Mouse (Mus musculus): ENCODE data around the gene Emc3. TPM values are rescaled to one million over a fixed set of nuclear protein-coding genes. Genes with fewer than 3 reads are reported as not detected.

Emc3 gene
- polyA plus RNA-seq (2012; rRNA removed): 91.7 and 96.7 TPM in 2 replicates

- Histone ChIP-seq H3K4me1 (ENCODE audit: control insufficient read depth, insufficient read depth, low read length) (peaks cover 3% of the 10 kb centered on the region), H3K4me3 (replicated peaks; ENCODE audit: insufficient read depth, low read depth, low read length) (peak within 1 kb of the TSS; percentile 99), H3K27ac (ENCODE audit: insufficient read depth, low read length) (peak within 1 kb of the TSS; percentile 45), H3K27me3 (ENCODE audit: control insufficient read depth, insufficient read depth, low read length) (no peaks in the 10 kb centered on the region)
- DNase-seq: peak; percentile 90 to 95
- WGBS: under 1% methylated on average over 47 of the region's 47 CpGs
- no peak for TF ChIP-seq CTCF (IDR thresholded peaks at IDR 0.05; ENCODE audit: borderline replicate concordance, insufficient read depth, low read depth, low read length)
- peak; percentile 73; the same call in 1 of the 2 replicates for TF ChIP-seq POLR2A (IDR thresholded peaks at IDR 0.05; ENCODE audit: borderline replicate concordance, insufficient read depth, low read length)
Measured at GRCm38 (mm10) chr6:113530932-113531839, at the start of gene Emc3, which contains the start of gene Fancd2. Gene Emc3 (minus strand): TSS chr6:113531652. Gene Fancd2 (plus strand): TSS chr6:113531682.

DNA sequence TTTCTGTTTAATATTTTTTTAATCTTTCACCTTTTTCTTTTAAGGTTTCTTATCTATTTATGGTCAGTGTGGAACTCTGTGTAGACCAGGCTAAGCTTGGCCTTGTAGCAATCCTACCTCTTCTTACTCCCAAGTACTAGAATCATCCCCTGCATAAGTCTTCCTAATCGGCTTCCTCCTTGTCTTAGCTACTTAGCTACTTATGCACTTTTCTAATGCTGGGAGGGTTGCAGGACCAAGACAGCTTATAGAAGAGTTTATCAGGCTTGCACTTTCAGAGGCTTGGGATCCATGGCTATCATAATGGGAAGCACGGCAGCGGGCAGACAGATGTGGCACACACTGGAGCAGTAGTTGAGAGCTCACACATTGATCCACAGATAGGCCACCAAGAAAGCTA lies 47.9 kb upstream of the Emc3 start:
- 94% methylated on average over 3 of the region's 3 CpGs for WGBS
- TF ChIP-seq POLR2A (IDR thresholded peaks at IDR 0.05; ENCODE audit: borderline replicate concordance, insufficient read depth, low read length): no peak
- no peak for TF ChIP-seq CTCF (IDR thresholded peaks at IDR 0.05; ENCODE audit: borderline replicate concordance, insufficient read depth, low read depth, low read length)
- DNase-seq: no peak
- H3K27ac ChIP-seq (ENCODE audit: insufficient read depth, low read length): no peak overlapping the region
- no peaks in the 10 kb centered on the region for H3K27me3 ChIP-seq (ENCODE audit: control insufficient read depth, insufficient read depth, low read length)
- no peaks in the 10 kb centered on the region for H3K4me1 ChIP-seq (ENCODE audit: control insufficient read depth, insufficient read depth, low read length)
- no peak overlapping the region for H3K4me3 ChIP-seq (replicated peaks; ENCODE audit: insufficient read depth, low read depth, low read length)

DNA sequence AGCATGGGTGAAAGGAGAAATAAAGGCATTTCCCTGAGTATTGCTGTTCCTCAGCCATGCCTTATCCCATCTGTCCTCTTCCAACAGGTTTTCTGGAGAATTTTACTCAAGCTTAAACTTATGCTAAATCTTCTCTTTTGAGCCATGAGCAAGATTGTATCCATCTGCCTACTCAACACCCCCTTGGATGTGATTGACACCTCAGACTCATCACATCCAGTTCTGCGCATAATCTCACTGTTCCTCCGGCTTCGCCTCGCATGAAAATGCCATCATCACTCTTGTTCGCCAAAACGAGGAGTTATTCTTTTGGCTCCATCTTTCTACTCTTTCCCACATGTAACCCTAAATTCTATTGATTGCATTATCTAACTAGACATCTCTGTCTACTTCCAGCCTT lies 44.6 kb upstream of the Emc3 start:
- no peak overlapping the region for H3K27ac ChIP-seq (ENCODE audit: insufficient read depth, low read length)

DNA sequence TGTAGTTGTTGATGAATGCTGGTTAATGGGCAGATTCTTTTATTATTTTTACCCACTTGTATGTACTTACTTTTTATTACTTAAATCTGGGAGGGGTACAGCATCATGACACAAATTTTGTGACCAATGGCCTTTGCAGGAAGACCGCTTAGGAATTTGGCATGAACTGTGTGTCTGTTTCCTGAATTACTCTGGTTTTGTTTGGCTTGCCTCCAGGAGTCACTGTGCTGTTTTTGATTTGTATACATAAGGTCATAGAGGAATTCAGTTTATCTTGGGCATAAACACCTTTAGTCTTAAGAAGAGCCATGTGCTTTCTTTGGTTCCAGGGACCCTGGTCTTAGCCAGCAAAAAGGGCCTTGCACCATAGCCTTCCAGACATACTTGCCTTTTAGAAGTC lies 33.1 kb upstream of the Emc3 start:
- WGBS: 94% methylated on average over 1 of the region's 1 CpGs
- TF ChIP-seq CTCF (IDR thresholded peaks at IDR 0.05; ENCODE audit: borderline replicate concordance, insufficient read depth, low read depth, low read length): no peak
- TF ChIP-seq POLR2A (IDR thresholded peaks at IDR 0.05; ENCODE audit: borderline replicate concordance, insufficient read depth, low read length): no peak
- DNase-seq: no peak

More for the DNA sequence above, 44.6 kb upstream of the Emc3 start:
- Histone ChIP-seq H3K27me3 (ENCODE audit: control insufficient read depth, insufficient read depth, low read length) (no peaks in the 10 kb centered on the region), H3K4me3 (replicated peaks; ENCODE audit: insufficient read depth, low read depth, low read length) (no peak overlapping the region), H3K4me1 (ENCODE audit: control insufficient read depth, insufficient read depth, low read length) (no peaks in the 10 kb centered on the region)
- TF ChIP-seq CTCF (IDR thresholded peaks at IDR 0.05; ENCODE audit: borderline replicate concordance, insufficient read depth, low read depth, low read length) (no peak), POLR2A (IDR thresholded peaks at IDR 0.05; ENCODE audit: borderline replicate concordance, insufficient read depth, low read length) (no peak)
- WGBS: 95% methylated on average over 6 of the region's 6 CpGs
- no peak for DNase-seq

DNA sequence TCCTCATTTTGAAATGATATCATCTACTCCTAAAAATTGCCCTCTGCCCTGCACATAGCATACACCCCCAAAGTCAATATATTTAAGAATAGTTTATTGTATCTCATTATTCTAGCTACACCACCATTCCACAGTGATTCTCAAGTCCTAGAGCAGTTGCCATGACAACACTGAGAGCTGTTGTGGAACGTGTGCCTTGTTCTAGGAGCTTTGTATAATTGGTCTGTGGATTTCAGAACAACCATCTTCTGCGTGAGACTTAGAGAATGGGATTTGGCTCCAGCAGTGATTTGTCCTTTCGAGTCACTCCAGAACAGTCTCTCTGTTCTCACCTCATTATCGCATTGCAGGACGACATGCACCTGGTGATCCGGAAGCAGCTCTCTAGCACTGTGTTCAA lies 28.3 kb upstream of the Emc3 start:
- no peak overlapping the region for H3K27ac ChIP-seq (ENCODE audit: insufficient read depth, low read length)
- H3K4me3 ChIP-seq (replicated peaks; ENCODE audit: insufficient read depth, low read depth, low read length): no peak overlapping the region
- H3K27me3 ChIP-seq (ENCODE audit: control insufficient read depth, insufficient read depth, low read length): no peaks in the 10 kb centered on the region
- DNase-seq: no peak
- no peaks in the 10 kb centered on the region for H3K4me1 ChIP-seq (ENCODE audit: control insufficient read depth, insufficient read depth, low read length)
- WGBS: 70% methylated on average over 6 of the region's 6 CpGs
- TF ChIP-seq CTCF (IDR thresholded peaks at IDR 0.05; ENCODE audit: borderline replicate concordance, insufficient read depth, low read depth, low read length) (no peak), POLR2A (IDR thresholded peaks at IDR 0.05; ENCODE audit: borderline replicate concordance, insufficient read depth, low read length) (no peak)

More for the DNA sequence above, 33.1 kb upstream of the Emc3 start:
- H3K27ac ChIP-seq (ENCODE audit: insufficient read depth, low read length): no peak overlapping the region
- H3K27me3 ChIP-seq (ENCODE audit: control insufficient read depth, insufficient read depth, low read length): no peaks in the 10 kb centered on the region
- H3K4me1 ChIP-seq (ENCODE audit: control insufficient read depth, insufficient read depth, low read length): no peaks in the 10 kb centered on the region
- H3K4me3 ChIP-seq (replicated peaks; ENCODE audit: insufficient read depth, low read depth, low read length): no peak overlapping the region

DNA sequence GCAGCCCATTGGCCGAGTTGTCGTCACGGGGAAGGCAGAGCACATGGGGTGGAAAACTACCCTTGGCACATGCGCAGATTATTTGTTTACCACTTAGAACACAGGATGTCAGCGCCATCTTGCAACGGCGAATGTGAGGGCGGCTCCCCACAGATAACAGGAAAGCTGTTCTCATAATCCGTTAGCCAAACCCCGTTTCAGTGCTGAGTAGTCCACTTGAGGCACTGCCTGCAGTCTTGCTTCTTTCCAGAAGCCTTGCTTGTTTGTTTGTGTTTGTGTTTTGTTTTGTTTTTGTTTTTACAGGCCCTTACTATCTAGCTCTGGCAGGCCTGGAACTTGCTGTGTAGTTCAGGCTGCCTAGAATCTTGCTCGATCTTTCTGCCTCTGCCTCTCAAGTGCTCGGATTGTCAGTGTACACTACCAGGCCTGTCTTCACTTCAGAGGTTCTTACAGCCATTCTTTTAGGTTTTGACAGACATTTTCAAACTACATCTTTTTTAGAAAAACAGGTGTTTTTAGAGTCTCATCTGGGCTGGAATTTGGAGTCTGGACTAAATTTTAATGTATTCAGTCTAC lies 12.5 kb upstream of the Emc3 start:
- H3K27me3 ChIP-seq (ENCODE audit: control insufficient read depth, insufficient read depth, low read length): no peaks in the 10 kb centered on the region
- WGBS: 86% methylated on average over 10 of the region's 12 CpGs
- no peak overlapping the region for H3K27ac ChIP-seq (ENCODE audit: insufficient read depth, low read length)
- no peak for TF ChIP-seq CTCF (IDR thresholded peaks at IDR 0.05; ENCODE audit: borderline replicate concordance, insufficient read depth, low read depth, low read length)
- TF ChIP-seq POLR2A (IDR thresholded peaks at IDR 0.05; ENCODE audit: borderline replicate concordance, insufficient read depth, low read length): no peak
- H3K4me1 ChIP-seq (ENCODE audit: control insufficient read depth, insufficient read depth, low read length): no peaks in the 10 kb centered on the region
- DNase-seq: no peak
- H3K4me3 ChIP-seq (replicated peaks; ENCODE audit: insufficient read depth, low read depth, low read length): no peak overlapping the region

DNA sequence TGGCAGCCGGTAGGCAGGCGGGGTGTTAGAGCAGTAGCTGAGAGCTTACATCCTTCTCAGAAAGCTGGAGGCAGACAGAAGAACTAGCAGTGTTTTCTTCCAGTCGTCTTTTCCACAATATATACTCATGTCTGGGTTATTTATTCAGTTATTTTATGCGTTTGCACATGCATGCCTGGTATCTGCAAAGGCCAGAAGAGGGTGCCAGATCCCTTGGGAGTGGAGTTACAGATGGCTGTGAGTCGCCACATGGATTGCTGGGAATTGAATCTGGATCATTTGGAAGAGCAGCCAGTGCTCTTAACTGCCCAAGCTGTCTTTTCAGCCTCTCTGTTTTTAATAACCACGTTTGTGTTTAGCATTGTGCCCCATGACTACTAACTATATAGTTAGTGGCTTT lies 10.2 kb upstream of the Emc3 start:
- 77% methylated on average over 6 of the region's 6 CpGs for WGBS
- H3K27ac ChIP-seq (ENCODE audit: insufficient read depth, low read length): no peak overlapping the region
- no peak for TF ChIP-seq CTCF (IDR thresholded peaks at IDR 0.05; ENCODE audit: borderline replicate concordance, insufficient read depth, low read depth, low read length)
- TF ChIP-seq POLR2A (IDR thresholded peaks at IDR 0.05; ENCODE audit: borderline replicate concordance, insufficient read depth, low read length): no peak
- H3K4me1 ChIP-seq (ENCODE audit: control insufficient read depth, insufficient read depth, low read length): no peaks in the 10 kb centered on the region
- no peak for DNase-seq
- no peaks in the 10 kb centered on the region for H3K27me3 ChIP-seq (ENCODE audit: control insufficient read depth, insufficient read depth, low read length)
- H3K4me3 ChIP-seq (replicated peaks; ENCODE audit: insufficient read depth, low read depth, low read length): no peak overlapping the region
